Mouse (Mus musculus) forebrain, embryonic 15.5 days (tissue): Measurements from ENCODE around the gene Gsap. TPM values are rescaled to one million over a fixed set of nuclear protein-coding genes. Genes with fewer than 3 reads are reported as not detected.
A peak's percentile ranks its signal among the peaks of the same experiment; 100 is the strongest.
"Not testable (repeated sequence)": the region's sequence is repeated elsewhere in the genome, so short reads cannot be mapped to it uniquely, and the experiment has no call there.

Experiments used
- ATAC-seq: fragments of 200-750 bp; cut with Nextera tagmentation; replicated peaks from 2 replicates; pipeline ENCODE4 v1.8.0; 2017; ENCODE audit warnings: mild to moderate bottlenecking, moderate TSS enrichment, moderate library complexity
- H3K27ac ChIP-seq: fragments of 300-500 bp; sonication (generic); replicated peaks from 2 replicates; pipeline ENCODE4 v1.5.1; 2015; ENCODE audit warnings: mild to moderate bottlenecking, inconsistent platforms
- H3K27me3 ChIP-seq: fragments of 300-500 bp; sonication (generic); 2 replicates; pipeline ENCODE4 v1.6.1; 2015; ENCODE audit warnings: inconsistent platforms
- H3K36me3 ChIP-seq: fragments of 300-500 bp; sonication (generic); 2 replicates; pipeline ENCODE4 v1.6.1; 2015; ENCODE audit warnings: mild to moderate bottlenecking, inconsistent platforms
- H3K4me1 ChIP-seq: fragments of 300-500 bp; sonication (generic); 2 replicates; pipeline ENCODE4 v1.6.1; 2015; ENCODE audit warnings: inconsistent platforms
- H3K4me2 ChIP-seq: fragments of 300-500 bp; sonication (generic); replicated peaks from 2 replicates; pipeline ENCODE4 v1.6.1; 2015; ENCODE audit warnings: mild to moderate bottlenecking, inconsistent platforms
- H3K4me3 ChIP-seq: fragments of 300-500 bp; sonication (generic); 2 replicates; pipeline ENCODE4 v1.5.1; 2015; ENCODE audit warnings: mild to moderate bottlenecking, inconsistent platforms
- H3K9ac ChIP-seq: fragments of 300-500 bp; sonication (generic); replicated peaks from 2 replicates; pipeline ENCODE4 v1.6.1; 2015; ENCODE audit warnings: mild to moderate bottlenecking, inconsistent platforms
- H3K9me3 ChIP-seq: fragments of 300-500 bp; sonication (generic); 2 replicates; pipeline ENCODE4 v1.6.1; 2016; ENCODE audit warnings: inconsistent platforms
- whole genome bisulfite sequencing: fragments of 180-500 bp; shearing (Covaris S2); methylation state at CpG from one replicate; pipeline ENCODE4 v1.1.7; 2015; ENCODE audit warnings: mixed read lengths; 5-methylcytosine and 5-hydroxymethylcytosine counted together
- polyA plus RNA-seq: library from polyadenylated mRNA; unstranded; fragments of >200 nt; fragmentation: Nextera tagmentation; extraction: Ambion mirVana; gene quantifications from 2 replicates; pipeline ENCODE4 v1.2.1, GENCODE M21; 2015

The Gsap gene
- polyA plus RNA-seq, 1 experiment from 2014 or later, result 11.8 TPM

- WGBS, result 11% methylated on average over 4 of the region's 4 CpGs
- Histone ChIP-seq H3K27me3 (no peaks in the 10 kb centered on the region), H3K36me3 (no peaks in the 10 kb centered on the region), H3K9ac (no peak overlapping the region), H3K4me1 (peaks cover 25% of the 10 kb centered on the region), H3K27ac (no peak overlapping the region), H3K4me3 (no peak overlapping the region), H3K9me3 (no peaks in the 10 kb centered on the region), H3K4me2 (no peak overlapping the region)
- ATAC-seq, result peak; percentile 73
Observed at GRCm38 (mm10) chr5:21265049-21265448, 79.0 kb downstream of the Gsap start.

GRCm38 (mm10) chr5:21267090-21267489 is 81.0 kb downstream of the Gsap start:
- no peak overlapping the region for H3K9ac ChIP-seq
- no peak for ATAC-seq
- no peak overlapping the region for H3K27ac ChIP-seq
- 87% methylated on average over 2 of the region's 2 CpGs for WGBS
- H3K36me3 ChIP-seq, result no peaks in the 10 kb centered on the region
- peaks cover 14% of the 10 kb centered on the region for H3K4me1 ChIP-seq
- no peak overlapping the region for H3K4me3 ChIP-seq
- H3K9me3 ChIP-seq, result no peaks in the 10 kb centered on the region
- no peak overlapping the region for H3K4me2 ChIP-seq
- H3K27me3 ChIP-seq, result no peaks in the 10 kb centered on the region

- Histone ChIP-seq H3K4me3 (no peak overlapping the region), H3K27me3 (no peaks in the 10 kb centered on the region), H3K27ac (no peak overlapping the region), H3K4me1 (peaks cover under 1% of the 10 kb centered on the region; the same call in 1 of the 2 replicates), H3K9me3 (no peaks in the 10 kb centered on the region), H3K4me2 (no peak overlapping the region), H3K9ac (no peak overlapping the region), H3K36me3 (no peaks in the 10 kb centered on the region)
- ATAC-seq, result no peak
- whole genome bisulfite sequencing, result 83% methylated on average over 5 of the region's 5 CpGs
Observed at GRCm38 (mm10) chr5:21269446-21269845, 83.4 kb downstream of the Gsap start.

- H3K9me3 ChIP-seq, result no peaks in the 10 kb centered on the region
- no peak overlapping the region for H3K9ac ChIP-seq
- H3K4me1 ChIP-seq, result no peaks in the 10 kb centered on the region
- ATAC-seq, result no peak
- no peaks in the 10 kb centered on the region for H3K27me3 ChIP-seq
- no peak overlapping the region for H3K4me3 ChIP-seq
- WGBS, result 45% methylated on average over 4 of the region's 4 CpGs
- no peak overlapping the region for H3K4me2 ChIP-seq
- H3K27ac ChIP-seq, result no peak overlapping the region
- no peaks in the 10 kb centered on the region for H3K36me3 ChIP-seq
Observed at GRCm38 (mm10) chr5:21270756-21271155, 84.7 kb downstream of the Gsap start.

GRCm38 (mm10) chr5:21271386-21272354 is 85.6 kb downstream of the Gsap start:
- no peaks in the 10 kb centered on the region for H3K27me3 ChIP-seq
- ATAC-seq, result no peak
- no peak overlapping the region for H3K9ac ChIP-seq
- 46% methylated on average over 9 of the region's 9 CpGs for WGBS
- H3K4me2 ChIP-seq, result no peak overlapping the region
- H3K4me1 ChIP-seq, result no peaks in the 10 kb centered on the region
- no peaks in the 10 kb centered on the region for H3K36me3 ChIP-seq
- H3K9me3 ChIP-seq, result no peaks in the 10 kb centered on the region
- no peak overlapping the region for H3K4me3 ChIP-seq
- no peak overlapping the region for H3K27ac ChIP-seq

- not testable (repeated sequence) for H3K27ac ChIP-seq, H3K4me3 ChIP-seq, ATAC-seq, H3K4me1 ChIP-seq, H3K9ac ChIP-seq, H3K9me3 ChIP-seq, H3K36me3 ChIP-seq, H3K4me2 ChIP-seq, H3K27me3 ChIP-seq
- 49% methylated on average over 2 of the region's 2 CpGs for WGBS
Observed at GRCm38 (mm10) chr5:21277685-21278084, 91.6 kb downstream of the Gsap start.

GRCm38 (mm10) chr5:21283356-21284062 is 97.5 kb downstream of the Gsap start:
- Histone ChIP-seq H3K4me3 (no peak overlapping the region), H3K9ac (no peak overlapping the region), H3K4me2 (no peak overlapping the region), H3K36me3 (no peaks in the 10 kb centered on the region), H3K27me3 (no peaks in the 10 kb centered on the region), H3K27ac (no peak overlapping the region), H3K4me1 (no peaks in the 10 kb centered on the region), H3K9me3 (no peaks in the 10 kb centered on the region)
- ATAC-seq, result no peak
- 92% methylated on average over 12 of the region's 12 CpGs for WGBS

- no peaks in the 10 kb centered on the region for H3K36me3 ChIP-seq
- ATAC-seq, result no peak
- no peaks in the 10 kb centered on the region for H3K27me3 ChIP-seq
- no peak overlapping the region for H3K4me3 ChIP-seq
- no peak overlapping the region for H3K9ac ChIP-seq
- WGBS, result 87% methylated on average over 7 of the region's 7 CpGs
- H3K9me3 ChIP-seq, result no peaks in the 10 kb centered on the region
- H3K27ac ChIP-seq, result no peak overlapping the region
- H3K4me2 ChIP-seq, result no peak overlapping the region
- H3K4me1 ChIP-seq, result no peaks in the 10 kb centered on the region
Observed at GRCm38 (mm10) chr5:21288658-21289435, 102.8 kb downstream of the Gsap start.

GRCm38 (mm10) chr5:21290594-21290993 is 104.5 kb downstream of the Gsap start:
- Histone ChIP-seq H3K4me2 (no peak overlapping the region), H3K9me3 (no peaks in the 10 kb centered on the region)

GRCm38 (mm10) chr5:21295683-21296082 is 109.6 kb downstream of the Gsap start:
- Histone ChIP-seq H3K27me3 (no peaks in the 10 kb centered on the region), H3K4me1 (0 out of 2 replicates have a peak, but pooled peaks cover 3% of the 10 kb centered on the region), H3K36me3 (no peaks in the 10 kb centered on the region), H3K9me3 (no peaks in the 10 kb centered on the region), H3K4me3 (no peak overlapping the region), H3K27ac (no peak overlapping the region), H3K4me2 (no peak overlapping the region), H3K9ac (no peak overlapping the region)
- ATAC-seq, result no peak
- WGBS, result 91% methylated on average over 8 of the region's 8 CpGs

More at GRCm38 (mm10) chr5:21290594-21290993, 104.5 kb downstream of the Gsap start:
- 79% methylated on average over 8 of the region's 8 CpGs for WGBS
- ATAC-seq, result no peak
- no peaks in the 10 kb centered on the region for H3K36me3 ChIP-seq
- no peaks in the 10 kb centered on the region for H3K27me3 ChIP-seq
- H3K27ac ChIP-seq, result no peak overlapping the region
- H3K4me1 ChIP-seq, result no peaks in the 10 kb centered on the region
- H3K4me3 ChIP-seq, result no peak overlapping the region
- H3K9ac ChIP-seq, result no peak overlapping the region

- Histone ChIP-seq H3K27me3 (no peaks in the 10 kb centered on the region), H3K4me2 (no peak overlapping the region), H3K9ac (no peak overlapping the region), H3K4me3 (no peak overlapping the region), H3K4me1 (0 out of 2 replicates have a peak, but pooled peaks cover 3% of the 10 kb centered on the region), H3K9me3 (no peaks in the 10 kb centered on the region), H3K27ac (no peak overlapping the region), H3K36me3 (no peaks in the 10 kb centered on the region)
- no peak for ATAC-seq
- 66% methylated on average over 21 of the region's 21 CpGs for WGBS
Observed at GRCm38 (mm10) chr5:21299076-21299755, 113.2 kb downstream of the Gsap start.
